Mouse (Mus musculus) kidney, postnatal 14 days (tissue): Measurements from ENCODE around the gene Nek10.
"Not testable (repeated sequence)": the region's sequence is repeated elsewhere in the genome, so short reads cannot be mapped to it uniquely, and the experiment has no call there.

Experiments
- DNase-seq: peaks from one replicate; pipeline ENCODE4 v3.0.0; 2022; ENCODE audit warnings: mixed read lengths

Nek10 gene

GRCm38 (mm10) chr14:14803115-14803514 is at the start of gene Nek10:
Gene Nek10 (plus strand): TSS chr14:14803415.
- not testable (repeated sequence) for DNase-seq

GRCm38 (mm10) chr14:14781169-14781568 is 22.0 kb upstream of the Nek10 start:
- no peak for DNase-seq

GRCm38 (mm10) chr14:14784223-14784622 is 19.0 kb upstream of the Nek10 start:
- DNase-seq: no peak

GRCm38 (mm10) chr14:14786979-14787378 is 16.2 kb upstream of the Nek10 start:
- DNase-seq: no peak

GRCm38 (mm10) chr14:14789840-14790470 is 13.3 kb upstream of the Nek10 start:
- no peak for DNase-seq

GRCm38 (mm10) chr14:14799861-14800260 is 3.4 kb upstream of the Nek10 start:
- no peak for DNase-seq

GRCm38 (mm10) chr14:14800332-14800731 is 2.9 kb upstream of the Nek10 start:
- DNase-seq: no peak

- DNase-seq: no peak
These were observed 2.4 kb upstream of the Nek10 start for GRCm38 (mm10) chr14:14800810-14801209.

GRCm38 (mm10) chr14:14803921-14804517 is 804 bp downstream of the Nek10 start:
- DNase-seq: peak; percentile 4

GRCm38 (mm10) chr14:14804518-14805212 is 1.4 kb downstream of the Nek10 start:
- no peak for DNase-seq

GRCm38 (mm10) chr14:14832520-14833240 is 29.5 kb downstream of the Nek10 start:
- DNase-seq: peak; percentile 72

- DNase-seq: no peak
These were observed 30.3 kb downstream of the Nek10 start for GRCm38 (mm10) chr14:14833498-14833897.

- no peak for DNase-seq
These were observed 31.1 kb downstream of the Nek10 start for GRCm38 (mm10) chr14:14834266-14834665.

- no peak for DNase-seq
These were observed 34.4 kb downstream of the Nek10 start for GRCm38 (mm10) chr14:14837627-14838026.

- no peak for DNase-seq
These were observed 34.9 kb downstream of the Nek10 start for GRCm38 (mm10) chr14:14838109-14838508.

GRCm38 (mm10) chr14:14842734-14843530 is 39.7 kb downstream of the Nek10 start:
- no peak for DNase-seq

GRCm38 (mm10) chr14:14852838-14853237 is 49.6 kb downstream of the Nek10 start:
- no peak for DNase-seq

GRCm38 (mm10) chr14:14860331-14860730 is 57.1 kb downstream of the Nek10 start:
- DNase-seq: no peak

- peak; percentile 88 for DNase-seq
These were observed 60.6 kb downstream of the Nek10 start for GRCm38 (mm10) chr14:14863690-14864356.

GRCm38 (mm10) chr14:14869239-14869638 is 66.0 kb downstream of the Nek10 start:
- no peak for DNase-seq

GRCm38 (mm10) chr14:14870059-14870458 is 66.8 kb downstream of the Nek10 start:
- no peak for DNase-seq

- DNase-seq: no peak
These were observed 67.2 kb downstream of the Nek10 start for GRCm38 (mm10) chr14:14870463-14870862.
